Mouse (Mus musculus) heart, postnatal 0 days (tissue): ENCODE measurements around the gene Rtn4rl1.

ENCODE experiments used
- CTCF ChIP-seq: IDR thresholded peaks from 2 replicates; pipeline ENCODE4 v1.5.1; 2016; ENCODE audit warnings: antibody characterized with exemption, control low read depth, low read depth
- EP300 ChIP-seq: IDR thresholded peaks from 2 replicates; pipeline ENCODE4 v1.6.1; 2016; ENCODE audit warnings: antibody characterized with exemption, low read depth

GRCm38 (mm10) chr11:75197956-75198355 lies 4.4 kb downstream of the Rtn4rl1 start:
- TF ChIP-seq CTCF (no peak), EP300 (no peak)
